Mouse (Mus musculus): ENCODE measurements at regions not wholly inside any gene's neighbourhood (a gene's known extent, or its start where the extent isn't known, plus 50 kb on each side); places are given as distances from the start of the nearest gene placed in this dataset.

- no peak for DNase-seq (ENCODE audit: low spot score)
Measured at GRCm38 (mm10) chr17:45828843-45829242, 95.2 kb upstream of the 1600014C23Rik start.

GRCm38 (mm10) chr17:45828284-45828824, 94.7 kb upstream of the 1600014C23Rik start:
- peak; percentile 26 for DNase-seq (ENCODE audit: low spot score)

- DNase-seq (ENCODE audit: low spot score) = no peak
Measured at GRCm38 (mm10) chr17:45824977-45825376, 91.3 kb upstream of the 1600014C23Rik start.

- no peak for DNase-seq (ENCODE audit: low spot score)
Measured at GRCm38 (mm10) chr17:45823501-45823900, 89.9 kb upstream of the 1600014C23Rik start.

GRCm38 (mm10) chr17:45822427-45822826, 88.8 kb upstream of the 1600014C23Rik start:
- no peak for DNase-seq (ENCODE audit: low spot score)

- no peak for DNase-seq (ENCODE audit: low spot score)
Measured at GRCm38 (mm10) chr17:45821356-45821755, 87.7 kb upstream of the 1600014C23Rik start.

- no peak for DNase-seq (ENCODE audit: low spot score)
Measured at GRCm38 (mm10) chr17:45819143-45819542, 85.5 kb upstream of the 1600014C23Rik start.

GRCm38 (mm10) chr17:45816566-45816965, 82.9 kb upstream of the 1600014C23Rik start:
- DNase-seq (ENCODE audit: low spot score) = no peak

- no peak for DNase-seq (ENCODE audit: low spot score)
Measured at GRCm38 (mm10) chr17:45815833-45816232, 82.2 kb upstream of the 1600014C23Rik start.

- DNase-seq (ENCODE audit: low spot score) = no peak
Measured at GRCm38 (mm10) chr17:45815341-45815740, 81.7 kb upstream of the 1600014C23Rik start.

GRCm38 (mm10) chr17:45814586-45814985, 80.9 kb upstream of the 1600014C23Rik start:
- DNase-seq (ENCODE audit: low spot score) = no peak

GRCm38 (mm10) chr17:45813956-45814355, 80.3 kb upstream of the 1600014C23Rik start:
- DNase-seq (ENCODE audit: low spot score) = no peak

- DNase-seq (ENCODE audit: low spot score) = no peak
Measured at GRCm38 (mm10) chr17:45812289-45812955, 78.8 kb upstream of the 1600014C23Rik start.

GRCm38 (mm10) chr17:45811632-45812221, 78.1 kb upstream of the 1600014C23Rik start:
- DNase-seq (ENCODE audit: low spot score) = no peak

- no peak for DNase-seq (ENCODE audit: low spot score)
Measured at GRCm38 (mm10) chr17:45809728-45810127, 76.1 kb upstream of the 1600014C23Rik start.

GRCm38 (mm10) chr17:45808374-45808773, 74.7 kb upstream of the 1600014C23Rik start:
- no peak for DNase-seq (ENCODE audit: low spot score)

- no peak for DNase-seq (ENCODE audit: low spot score)
Measured at GRCm38 (mm10) chr17:45807452-45807851, 73.8 kb upstream of the 1600014C23Rik start.

- no peak for DNase-seq (ENCODE audit: low spot score)
Measured at GRCm38 (mm10) chr17:45806831-45807230, 73.2 kb upstream of the 1600014C23Rik start.

- no peak for DNase-seq (ENCODE audit: low spot score)
Measured at GRCm38 (mm10) chr17:45806430-45806829, 72.8 kb upstream of the 1600014C23Rik start.

GRCm38 (mm10) chr17:45805471-45806082, 71.9 kb upstream of the 1600014C23Rik start:
- DNase-seq (ENCODE audit: low spot score) = peak; percentile 73

GRCm38 (mm10) chr17:45803331-45803730, 69.7 kb upstream of the 1600014C23Rik start:
- DNase-seq (ENCODE audit: low spot score) = no peak

GRCm38 (mm10) chr17:45802439-45802838, 68.8 kb upstream of the 1600014C23Rik start:
- DNase-seq (ENCODE audit: low spot score) = no peak
